Mouse (Mus musculus) thymus, postnatal 14 days (tissue): ENCODE data around the gene Ninj1.

Experiments used
- DNase-seq: peaks from one replicate; pipeline ENCODE4 v3.0.0; 2021

Ninj1 gene

DNA sequence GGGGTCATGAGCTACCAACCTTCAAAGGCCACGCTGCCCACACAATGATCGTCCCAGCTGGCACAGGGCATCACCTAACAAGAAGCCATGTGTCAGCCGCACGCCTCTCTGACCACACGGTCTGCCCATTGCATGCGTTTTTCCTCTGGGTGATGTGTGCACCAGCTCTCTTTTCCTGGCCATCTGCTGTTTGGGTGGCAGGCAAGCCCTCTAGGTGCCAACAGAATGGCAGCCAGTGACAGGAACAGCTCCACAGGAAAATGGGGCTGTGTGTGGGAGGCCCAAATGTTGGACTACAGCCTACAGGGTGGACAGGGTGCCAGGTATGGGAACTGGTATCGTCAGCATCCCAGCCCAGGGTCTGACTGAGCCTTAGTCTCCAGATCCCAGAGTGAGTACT is 14.9 kb upstream of the Ninj1 start:
- no peak for DNase-seq

DNA sequence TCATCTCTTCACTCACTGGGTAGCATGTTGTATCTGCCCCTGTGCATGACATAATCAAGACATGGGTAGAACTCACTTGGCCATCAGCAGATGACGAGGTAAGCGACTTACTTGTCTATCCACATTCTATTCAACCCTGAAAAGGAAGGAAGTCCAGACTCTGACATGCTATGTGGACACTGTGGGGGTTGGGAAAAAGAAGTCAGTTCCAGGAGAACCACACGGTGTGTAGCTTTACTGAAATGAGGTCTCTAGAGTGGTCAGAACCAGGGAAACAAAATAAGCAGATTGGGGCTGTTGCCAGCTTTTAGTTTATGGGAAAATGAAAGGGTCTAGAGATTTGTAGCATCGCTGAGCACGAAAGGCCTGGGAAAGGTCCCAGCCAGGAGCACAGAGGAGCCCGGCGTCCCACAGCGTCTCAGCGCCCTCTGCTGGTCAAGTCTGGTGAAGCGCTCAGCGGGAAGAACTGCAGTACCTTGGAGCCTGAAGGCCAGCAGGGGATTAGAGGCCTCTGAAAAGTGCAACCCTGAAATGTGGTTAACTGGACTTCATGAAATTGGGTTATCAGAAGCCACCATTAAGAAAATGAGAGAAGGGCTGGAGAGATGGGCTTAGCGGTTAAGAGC is 14.2 kb upstream of the Ninj1 start:
- peak; percentile 83 for DNase-seq

DNA sequence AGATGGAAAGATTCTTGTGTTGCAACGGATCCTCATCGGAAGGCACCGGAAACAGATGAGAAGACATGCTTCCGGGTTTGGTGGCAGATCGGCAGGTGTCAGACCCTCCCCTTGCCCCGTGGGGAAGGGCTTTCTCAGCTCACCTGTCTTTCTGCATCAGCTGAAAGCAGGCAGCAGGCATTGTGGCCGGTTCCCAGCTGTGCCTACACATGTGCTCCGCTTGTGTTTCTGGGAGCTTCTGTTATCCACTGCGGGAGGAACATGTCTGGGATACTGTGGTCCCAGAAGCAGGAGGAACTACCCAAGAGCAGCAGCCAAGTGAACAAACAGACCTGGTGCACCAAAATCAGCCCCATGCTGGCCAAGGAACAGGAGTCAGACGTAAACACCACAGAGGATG is 11.8 kb upstream of the Ninj1 start:
- DNase-seq: no peak

DNA sequence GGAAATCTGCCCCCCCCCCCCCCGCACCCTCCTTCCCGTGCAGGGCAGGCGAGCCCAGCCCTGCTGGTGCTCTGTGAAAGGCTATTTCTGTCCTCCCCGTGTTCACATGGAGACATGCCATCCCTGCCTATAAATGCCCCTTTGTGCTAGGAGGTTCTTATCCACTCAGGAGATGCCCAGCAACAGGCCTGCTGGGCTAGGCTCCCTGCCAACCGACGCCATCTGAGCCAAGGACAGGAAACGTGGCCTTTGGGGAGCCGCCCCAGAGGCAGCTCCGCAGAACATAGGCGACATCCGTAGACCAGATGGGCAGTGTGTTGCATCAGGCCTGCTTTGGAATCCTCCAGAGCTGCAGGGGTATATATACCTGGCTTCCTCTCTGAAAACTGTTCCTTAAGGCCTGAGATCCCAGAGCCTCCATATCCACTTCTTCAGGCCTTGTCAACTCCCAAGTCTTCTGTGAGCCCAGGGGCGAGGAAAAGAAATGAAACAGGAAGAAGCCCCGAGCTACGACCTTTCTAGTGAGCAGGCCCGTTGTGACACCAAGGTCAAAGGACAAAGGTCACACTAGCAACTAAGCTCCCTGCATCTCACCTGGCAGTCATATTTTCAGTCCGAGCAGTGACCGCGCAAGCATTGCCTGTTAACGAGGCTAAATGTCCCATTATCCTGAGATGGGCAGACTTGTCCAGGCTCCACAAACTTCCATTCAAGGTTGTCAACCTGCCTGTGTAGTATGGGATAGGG is 8.3 kb upstream of the Ninj1 start:
- no peak for DNase-seq

DNA sequence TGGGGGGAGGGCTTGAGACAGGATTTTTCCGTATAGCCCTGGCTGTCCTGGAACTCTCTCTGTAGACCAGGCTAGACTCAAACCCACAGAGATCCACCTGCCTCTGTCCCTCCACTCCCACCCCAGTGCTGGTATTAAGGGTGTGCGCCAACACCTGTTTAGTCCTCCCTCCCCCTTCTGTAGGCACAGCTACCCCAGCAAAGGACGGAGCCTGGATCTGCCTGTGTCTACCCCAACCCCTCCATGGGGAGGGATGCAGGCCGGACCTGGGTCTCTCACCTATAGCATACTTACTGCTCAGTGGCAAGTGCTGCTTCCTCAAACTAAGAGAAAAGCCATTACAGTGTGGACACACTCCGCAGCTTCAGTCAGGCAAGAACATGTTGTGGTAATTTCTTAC is 7.0 kb upstream of the Ninj1 start:
- DNase-seq: no peak

DNA sequence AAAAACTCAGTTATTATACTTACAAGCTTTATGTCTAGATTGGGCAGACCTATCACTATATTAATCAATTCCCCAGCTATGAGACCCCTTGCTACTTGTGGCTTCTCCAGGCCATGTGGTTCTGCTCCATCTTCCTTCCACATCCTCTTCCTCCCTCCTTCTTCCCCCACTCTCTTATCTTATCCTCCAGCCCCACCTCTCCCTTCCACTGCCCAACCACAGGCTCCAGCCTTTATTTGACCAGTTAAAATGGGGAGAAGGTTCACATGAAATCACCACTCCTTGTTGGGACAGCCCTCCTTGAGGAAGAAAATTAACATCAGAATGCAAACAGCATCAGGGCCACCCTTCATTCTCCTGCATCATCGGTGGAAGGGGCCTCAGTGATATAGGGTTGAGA is 6.6 kb upstream of the Ninj1 start:
- DNase-seq: no peak

DNA sequence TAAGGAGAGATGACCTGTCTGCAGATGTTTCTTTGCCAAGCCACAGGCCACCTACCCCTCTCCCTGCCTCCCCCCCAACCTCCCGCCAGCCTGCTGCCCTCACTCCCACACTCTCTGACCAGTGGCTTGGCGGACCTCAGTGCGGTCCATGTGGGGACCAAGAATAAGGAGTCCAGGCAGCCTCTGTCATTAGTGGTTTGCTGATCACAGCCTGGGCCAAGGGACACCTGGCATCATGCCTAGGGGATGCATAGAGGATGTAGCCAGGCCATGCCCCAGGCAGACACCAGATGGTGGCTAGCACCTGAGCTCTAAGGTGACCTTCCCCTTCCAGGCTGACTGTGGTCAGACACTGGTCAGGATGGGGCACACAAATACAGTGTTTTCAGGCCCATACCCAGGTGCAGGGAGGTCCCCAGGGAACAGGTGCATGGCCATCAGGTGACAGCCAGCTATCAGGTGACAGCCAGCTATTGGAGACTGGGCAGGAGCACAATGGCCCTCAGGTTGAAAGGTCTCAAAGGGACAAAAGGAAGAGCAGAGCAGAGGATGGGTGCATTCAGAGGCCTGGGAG is 5.8 kb upstream of the Ninj1 start:
- no peak for DNase-seq

DNA sequence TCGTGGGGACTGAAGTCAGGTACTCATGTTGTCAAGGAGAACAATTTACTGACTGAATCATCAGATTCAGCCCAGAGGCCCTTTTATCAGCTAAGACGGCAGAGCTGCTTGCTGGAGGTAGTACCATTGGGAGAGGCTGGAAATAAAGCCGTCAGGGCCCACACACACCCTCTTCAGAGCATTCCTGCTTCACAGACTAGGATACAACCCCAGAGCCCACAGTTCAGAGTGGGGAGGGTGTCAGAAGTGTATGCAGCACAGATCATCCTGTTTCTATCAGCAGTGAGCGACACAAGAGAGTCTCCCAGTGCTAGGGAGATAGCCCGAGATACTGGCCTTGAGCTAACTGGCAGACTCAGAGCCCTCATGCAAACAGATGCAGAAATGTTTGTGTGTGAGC is 4.1 kb upstream of the Ninj1 start:
- DNase-seq: no peak

DNA sequence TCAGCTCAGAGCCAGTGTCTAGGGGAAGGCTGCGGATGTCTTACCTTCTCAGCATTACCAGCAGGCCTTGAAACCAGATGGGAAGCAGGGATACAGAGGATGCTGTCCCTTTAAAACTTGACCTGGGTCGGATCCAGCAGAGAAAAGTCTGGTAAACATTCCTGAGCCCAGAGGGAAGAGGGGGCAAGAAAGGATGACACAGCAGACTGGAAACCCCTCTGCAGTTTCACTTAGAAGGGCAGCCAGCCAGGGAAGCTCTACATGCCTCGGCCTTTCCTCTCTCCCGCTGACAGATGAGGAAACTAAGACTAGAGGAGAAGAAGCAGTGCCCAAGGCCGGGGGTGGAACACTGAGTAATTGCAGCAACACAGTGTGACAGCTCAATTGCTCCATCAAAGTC is 3.6 kb upstream of the Ninj1 start:
- DNase-seq: no peak

DNA sequence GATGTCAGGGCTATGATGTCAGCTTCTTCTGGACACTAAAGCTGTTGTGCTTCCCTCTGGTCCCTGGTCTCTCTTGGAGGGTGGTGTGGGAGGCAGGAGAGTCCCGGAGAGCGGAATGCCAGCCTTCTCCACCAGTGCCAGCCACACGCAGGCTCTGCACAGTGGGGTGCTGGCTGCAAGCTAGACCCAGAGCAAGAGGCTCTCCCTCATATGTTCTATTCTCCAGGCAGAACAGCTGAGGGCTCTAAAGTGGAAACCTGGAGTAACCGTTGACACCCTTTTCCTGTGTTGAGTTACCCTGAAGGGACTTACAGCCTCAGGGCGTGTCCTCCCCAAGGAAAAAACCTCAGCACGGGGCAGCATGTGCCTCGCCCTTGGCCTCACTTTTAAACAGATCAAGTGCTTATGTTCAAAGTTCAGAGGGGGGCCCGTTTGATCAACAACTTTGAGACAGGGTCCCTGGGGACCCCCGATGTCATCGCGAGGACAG is 442 bp upstream of the Ninj1 start:
- no peak for DNase-seq

DNA sequence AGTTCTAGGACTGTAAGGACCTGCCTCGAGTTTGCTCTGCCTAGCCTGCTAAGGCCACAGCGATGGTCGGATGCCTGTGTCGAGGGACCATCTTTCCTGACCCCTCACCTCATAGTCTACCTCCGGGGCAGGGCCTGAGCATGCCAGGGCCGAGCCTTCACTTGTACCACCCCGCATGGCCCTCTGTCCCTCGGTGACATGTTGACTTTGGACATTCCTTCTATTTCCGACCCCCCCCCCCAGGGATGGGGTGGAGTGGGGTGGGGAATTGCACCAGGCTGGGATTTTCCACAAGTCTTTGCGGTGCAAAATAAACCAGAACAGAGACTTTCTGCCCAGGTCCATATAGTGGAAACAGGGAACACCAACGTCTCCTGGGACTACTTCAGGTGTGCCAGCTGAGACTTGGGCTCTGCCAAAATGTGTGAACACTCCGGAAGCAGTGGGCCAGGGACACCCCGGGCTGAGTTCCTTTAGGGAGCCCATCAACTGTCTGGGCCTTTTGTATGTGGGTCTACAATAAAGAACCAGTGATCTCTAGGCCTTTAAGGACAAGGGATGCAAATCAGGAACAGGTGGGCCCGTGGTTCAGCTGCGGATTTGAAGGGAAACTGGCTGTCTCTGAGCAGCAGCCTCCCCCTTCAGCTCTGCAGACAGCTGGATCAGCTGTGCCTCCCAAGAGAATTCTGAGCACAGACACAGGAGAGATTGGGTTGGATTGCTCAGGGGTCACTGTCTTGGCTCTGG is 1.1 kb downstream of the Ninj1 start:
- DNase-seq: no peak

DNA sequence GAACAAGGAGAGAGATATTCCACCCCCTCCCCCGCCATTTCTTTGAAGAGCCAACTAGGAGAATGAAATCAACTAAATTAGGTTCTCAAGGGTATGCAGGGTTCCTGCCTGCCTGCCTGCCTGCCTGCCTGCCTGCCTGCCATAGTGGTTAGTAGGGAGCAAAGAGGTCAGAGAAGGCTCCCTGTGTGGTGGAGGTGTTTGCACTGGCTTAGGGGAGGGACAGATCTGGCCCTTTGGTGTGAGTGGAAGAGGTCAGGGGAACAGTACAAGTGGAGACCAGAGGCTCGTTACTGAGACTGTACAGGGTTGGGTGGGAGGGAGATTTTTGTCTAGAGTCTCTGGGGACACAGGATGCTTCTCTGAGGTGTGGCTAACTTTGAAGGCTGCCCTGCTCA is 1.7 kb downstream of the Ninj1 start:
- no peak for DNase-seq

DNA sequence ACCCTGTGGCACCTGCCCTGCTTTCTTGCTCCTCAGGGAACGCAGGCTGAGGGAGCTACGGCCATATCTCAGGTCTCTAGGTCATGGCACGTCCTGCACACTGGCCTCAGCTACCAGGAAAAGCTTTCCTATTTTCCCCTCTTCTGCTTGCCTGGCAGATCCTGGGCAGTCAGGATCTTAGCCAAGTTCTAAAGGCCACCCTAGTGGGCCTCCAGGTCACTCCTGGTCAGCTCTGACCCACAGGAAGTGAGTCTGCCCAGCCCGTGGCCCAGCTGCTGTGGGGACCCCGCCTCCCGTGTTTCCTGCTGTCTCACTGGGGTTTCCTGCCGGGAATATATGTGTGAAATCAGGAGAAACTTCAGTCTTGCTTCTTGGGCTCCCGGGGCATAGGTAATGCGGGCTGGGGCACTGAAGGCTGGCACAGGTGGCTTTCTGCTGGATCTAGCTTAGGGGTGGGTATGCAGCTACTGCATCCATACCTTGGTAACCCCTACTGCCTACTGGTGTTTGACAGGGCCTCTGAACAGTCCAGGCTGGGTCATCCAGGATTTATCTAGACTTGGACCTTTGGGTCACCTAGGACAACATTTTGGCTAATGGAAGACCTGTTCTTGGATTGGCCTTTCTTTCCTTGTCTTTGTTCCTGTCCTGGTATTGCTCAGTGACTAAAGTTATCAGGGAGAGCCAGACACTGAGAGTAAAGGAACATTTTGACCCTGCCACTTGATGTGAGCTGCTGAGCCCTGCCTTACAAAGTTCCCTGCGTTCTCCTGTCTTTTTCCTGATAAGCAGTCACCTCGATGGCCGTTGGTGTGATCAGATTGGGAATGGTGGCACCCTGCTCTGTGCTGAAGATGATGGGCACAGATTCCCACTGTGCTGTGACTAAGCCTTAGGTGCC is 2.9 kb downstream of the Ninj1 start:
- no peak for DNase-seq

DNA sequence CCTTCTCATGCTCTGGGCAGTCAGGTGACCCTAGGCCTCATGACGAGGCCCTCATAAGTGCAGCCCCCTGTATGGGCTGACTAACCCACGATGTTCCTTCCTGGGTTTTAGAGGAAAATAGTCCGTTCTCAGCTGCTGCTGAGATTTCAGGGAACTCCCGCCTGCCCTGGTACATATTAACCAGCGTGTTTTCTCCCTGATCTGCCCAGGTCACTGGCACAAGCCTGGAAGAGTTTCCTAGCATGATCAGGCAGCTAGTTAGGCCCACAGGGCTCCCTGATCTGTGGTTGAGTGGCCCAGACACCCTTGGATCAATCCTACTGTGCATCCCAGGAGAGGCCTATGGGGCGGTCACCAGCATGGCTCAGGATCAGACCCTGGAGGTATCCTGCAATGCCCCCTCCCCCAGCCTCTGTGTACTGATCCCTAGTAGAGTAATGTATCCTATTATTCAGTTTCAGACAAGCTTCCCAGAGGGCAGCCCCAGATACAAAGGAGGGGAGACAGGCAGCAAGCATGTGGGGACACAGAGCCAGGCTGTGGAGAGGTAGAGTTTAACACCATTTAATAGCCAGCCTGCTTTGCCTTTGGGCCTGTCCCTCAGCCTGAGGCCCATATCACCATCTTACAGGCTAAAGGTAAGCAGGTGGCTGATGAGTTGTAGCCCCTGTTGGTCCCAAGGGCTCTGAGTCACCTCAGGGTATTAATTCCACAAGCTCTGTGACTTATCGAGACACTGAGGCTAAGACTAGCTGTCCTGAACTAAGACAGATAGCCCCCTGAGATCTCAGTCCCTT is 3.8 kb downstream of the Ninj1 start:
- no peak for DNase-seq

DNA sequence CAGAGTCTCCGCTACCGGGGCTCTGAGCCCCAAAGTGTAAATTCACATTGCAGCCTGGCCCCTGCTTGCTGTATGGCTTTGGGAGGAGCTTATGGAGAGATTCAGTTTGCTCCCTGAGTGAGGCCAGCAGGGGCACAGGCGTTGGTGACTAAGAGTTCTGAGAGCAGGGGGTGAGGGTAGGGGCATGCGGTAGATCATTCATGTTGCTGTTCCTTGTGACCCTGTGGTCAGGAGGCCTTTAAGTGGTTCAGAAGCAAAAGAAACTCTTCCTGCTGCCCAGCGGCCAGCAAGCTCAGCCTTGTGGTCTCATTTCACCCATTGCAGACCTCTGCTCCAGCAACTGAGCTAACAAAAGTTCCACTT is 4.4 kb downstream of the Ninj1 start:
- no peak for DNase-seq

DNA sequence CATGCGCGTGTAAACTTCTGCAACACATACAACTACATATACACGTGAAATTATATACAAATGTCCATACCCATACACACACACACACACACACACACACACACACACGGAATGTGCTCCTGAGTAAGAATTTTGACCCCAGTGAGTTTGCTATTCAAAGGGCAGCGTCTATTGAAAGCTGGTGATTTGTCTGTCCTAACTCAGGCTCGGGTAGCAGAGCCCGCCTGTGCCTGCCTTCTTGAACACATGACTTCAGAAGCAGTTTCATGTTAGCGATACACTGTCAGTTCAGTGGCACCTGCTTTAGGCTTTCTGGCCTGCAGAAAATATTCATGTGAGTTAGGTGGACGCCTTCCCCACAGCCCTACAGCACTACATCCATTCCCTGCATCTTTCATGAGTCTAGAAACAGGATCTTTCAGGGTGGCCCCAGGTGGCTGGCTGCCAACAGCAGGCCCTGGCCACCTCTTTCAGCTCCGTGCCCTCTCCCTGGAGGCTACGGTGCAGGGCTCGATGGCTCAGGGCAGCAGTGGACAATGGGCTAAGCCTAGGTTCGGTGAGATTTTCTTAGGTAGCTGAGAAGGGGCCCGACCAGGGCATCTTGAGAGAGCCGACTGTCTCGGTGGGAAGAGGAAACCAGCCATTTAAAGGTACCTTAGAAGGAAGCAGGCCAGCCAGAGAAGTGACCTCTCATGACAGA is 5.0 kb downstream of the Ninj1 start:
- DNase-seq: no peak

DNA sequence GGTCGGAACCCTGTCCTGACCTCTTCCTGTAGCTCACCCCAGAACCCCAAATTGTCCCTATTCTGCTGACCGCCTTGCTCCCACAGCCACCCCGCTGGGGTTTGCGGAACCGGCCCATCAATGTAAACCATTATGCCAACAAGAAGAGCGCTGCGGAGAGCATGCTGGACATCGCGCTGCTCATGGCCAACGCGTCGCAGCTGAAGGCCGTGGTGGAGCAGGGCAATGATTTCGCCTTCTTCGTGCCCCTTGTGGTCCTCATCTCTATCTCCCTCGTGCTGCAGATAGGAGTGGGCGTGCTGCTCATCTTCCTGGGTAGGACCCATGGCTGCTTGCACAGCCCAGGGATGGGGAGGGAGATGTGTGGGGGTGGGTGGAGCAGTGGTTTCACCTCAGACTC is 6.4 kb downstream of the Ninj1 start:
- DNase-seq: no peak

DNA sequence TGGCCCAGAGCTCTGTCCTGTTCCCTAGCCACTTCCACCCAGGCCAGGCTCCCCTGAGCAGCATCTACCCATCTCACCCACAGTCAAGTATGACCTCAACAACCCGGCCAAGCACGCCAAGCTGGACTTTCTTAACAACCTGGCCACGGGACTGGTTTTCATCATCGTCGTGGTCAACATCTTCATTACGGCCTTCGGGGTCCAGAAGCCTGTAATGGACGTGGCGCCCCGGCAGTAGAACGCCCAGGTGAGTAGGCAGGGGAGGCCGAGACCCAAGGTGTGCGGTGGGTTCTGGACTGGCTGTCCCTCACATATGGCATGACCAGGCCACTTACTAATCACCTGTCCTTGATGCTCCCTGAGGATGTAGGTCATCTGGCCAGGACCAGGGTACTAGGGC is 7.5 kb downstream of the Ninj1 start:
- DNase-seq: no peak

DNA sequence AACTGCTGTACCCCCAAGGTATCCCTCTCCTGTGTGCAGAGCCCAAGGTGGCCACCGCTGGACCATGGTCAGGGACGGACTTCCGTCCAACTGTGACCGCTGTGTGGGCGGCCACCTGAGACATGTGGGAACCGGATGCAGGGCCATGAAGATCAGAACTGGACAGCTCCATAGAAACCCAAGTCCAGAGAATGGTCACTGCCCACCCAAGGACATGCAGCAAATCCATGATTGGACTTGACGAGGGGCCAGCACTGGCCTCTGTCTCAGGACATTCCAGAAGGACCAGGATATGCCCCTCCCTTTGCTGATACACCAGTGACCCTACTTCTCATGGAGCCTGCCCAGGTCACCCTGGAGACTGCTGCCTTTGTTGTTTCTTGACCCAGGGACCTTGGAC is 8.4 kb downstream of the Ninj1 start:
- no peak for DNase-seq

DNA sequence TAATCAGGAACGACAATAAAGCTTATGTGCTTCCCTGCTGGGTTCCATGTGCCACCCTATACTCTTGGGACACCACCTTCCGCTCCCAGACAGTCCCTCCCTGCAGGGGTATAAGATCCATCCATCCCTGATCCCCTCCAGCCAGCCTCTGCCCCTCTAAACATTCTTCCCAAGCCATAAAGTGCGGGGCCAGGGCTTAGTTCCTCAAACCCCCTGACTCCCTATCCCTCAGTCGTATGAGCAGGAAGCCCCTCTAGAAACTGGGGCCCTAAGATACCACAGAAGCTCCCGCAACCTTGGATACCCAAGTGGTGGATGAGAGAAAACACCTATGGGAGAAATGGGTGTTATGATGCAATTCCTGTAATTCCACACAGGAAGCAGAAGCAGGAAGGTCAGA is 8.9 kb downstream of the Ninj1 start:
- DNase-seq: no peak

DNA sequence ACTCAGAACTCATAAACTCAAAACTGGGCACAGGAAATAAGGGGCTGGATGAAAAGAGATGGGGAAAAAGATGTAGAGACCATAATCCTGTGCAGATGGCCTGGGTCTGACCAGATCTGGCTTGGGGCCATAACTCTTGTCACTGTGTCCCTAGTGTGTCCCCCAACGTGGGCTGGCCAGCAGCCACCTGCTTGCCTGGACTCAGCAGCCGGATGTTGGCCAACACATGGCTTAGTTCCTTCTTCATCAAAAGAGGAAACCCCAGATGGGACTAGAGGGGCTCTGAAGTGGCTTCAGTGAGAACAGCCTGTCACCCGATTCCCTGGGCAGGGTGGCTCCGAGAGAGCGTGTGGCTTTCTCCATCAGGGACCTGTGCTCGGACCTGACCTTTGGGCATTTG is 9.5 kb downstream of the Ninj1 start:
- no peak for DNase-seq
